Mouse (Mus musculus) left cerebral cortex, adult 18-20 months (tissue): ENCODE measurements around the gene Atxn1. TPM values are rescaled to one million over a fixed set of nuclear protein-coding genes. Genes with fewer than 3 reads are reported as not detected.

Experiments
- DNase-seq, 2 experiments: peaks; one replicate each; pipeline ENCODE4 v3.0.0; 2021 to 2022; ENCODE audit warnings: low spot score in 2 of 2, mixed read lengths in 1 of 2
- total RNA-seq, 2 experiments: library from RNA; stranded (reverse); gene quantifications; 2 replicates each; pipeline ENCODE4 v1.2.3; 2021

Gene Atxn1
- total RNA-seq, 2 experiments from 2014 or later: 167 to 176 TPM

DNA sequence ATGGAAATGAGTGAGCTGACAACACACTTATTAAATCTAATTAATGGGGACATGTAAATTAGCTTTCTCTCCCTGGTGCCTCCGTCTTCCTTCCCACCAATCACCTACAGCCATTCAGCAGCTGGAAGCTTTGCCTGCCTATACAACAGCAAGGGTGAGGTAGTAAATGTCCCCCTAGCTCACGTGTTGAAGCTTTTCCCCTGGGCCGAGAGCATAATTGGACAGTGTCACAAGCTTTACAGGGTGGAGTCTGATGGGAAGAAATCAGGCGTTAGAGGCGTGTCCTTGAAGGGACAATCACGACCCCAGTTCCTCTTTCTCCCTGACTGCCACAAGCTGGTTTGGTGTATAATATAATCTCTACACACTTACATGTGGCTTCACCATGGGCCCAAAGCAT lies 364.4 kb downstream of the Atxn1 start:
- no peak for DNase-seq

DNA sequence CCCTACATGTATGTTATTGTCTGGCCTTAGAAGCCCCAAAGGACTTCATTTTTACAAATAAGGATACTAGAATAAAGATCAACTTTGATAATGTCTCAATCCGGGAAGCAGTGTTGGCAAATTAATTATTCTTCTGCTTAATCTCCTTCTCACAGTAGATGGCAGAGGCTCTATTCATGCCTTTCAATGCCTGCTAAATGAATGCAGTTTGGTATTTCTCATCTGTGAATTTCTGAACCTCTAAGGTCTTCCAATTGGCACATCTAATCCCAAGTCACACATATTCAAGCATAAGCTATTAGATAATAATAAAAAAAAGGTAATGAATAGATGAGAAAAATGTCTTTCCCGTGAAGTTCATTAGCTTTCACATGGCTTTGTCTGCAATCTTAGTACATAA lies 365.0 kb downstream of the Atxn1 start:
- no peak for DNase-seq

DNA sequence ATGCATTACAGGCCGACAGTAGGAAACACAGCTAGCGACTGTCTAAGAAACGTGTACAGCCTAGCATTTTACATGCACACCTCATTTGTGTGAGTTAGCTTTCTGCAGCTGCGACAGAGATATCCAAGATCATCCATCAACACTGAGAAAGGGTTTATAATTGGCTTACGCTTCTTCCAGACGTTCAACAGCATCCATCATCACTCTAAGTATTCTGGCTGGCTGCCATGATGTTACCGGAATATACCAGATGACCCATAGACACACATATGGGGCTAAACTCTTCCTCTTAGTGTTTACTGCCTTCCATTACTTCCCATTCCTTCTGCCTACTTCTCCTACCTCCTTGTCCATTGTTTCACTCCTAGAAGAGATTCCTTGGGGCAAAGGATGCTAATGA lies 369.4 kb downstream of the Atxn1 start:
- DNase-seq: no peak

DNA sequence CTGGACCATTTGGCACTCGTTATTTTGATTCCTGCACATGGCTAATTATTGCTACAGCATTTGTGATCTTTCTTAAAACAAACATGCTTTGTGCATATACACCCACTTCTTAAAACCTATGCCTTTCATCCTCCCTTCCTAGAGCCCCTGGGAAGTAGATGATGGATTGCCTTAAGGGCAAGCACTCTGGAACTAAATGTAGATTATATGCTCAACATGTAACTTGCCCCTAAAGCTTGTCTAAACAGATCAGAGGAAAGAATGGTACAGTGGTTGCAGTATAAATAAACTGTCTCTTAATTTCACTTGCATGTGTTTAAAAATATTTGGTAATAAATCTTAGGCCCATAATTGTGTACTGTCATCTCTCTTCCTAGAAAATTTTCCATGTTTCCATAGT lies 370.9 kb downstream of the Atxn1 start:
- DNase-seq: no peak

DNA sequence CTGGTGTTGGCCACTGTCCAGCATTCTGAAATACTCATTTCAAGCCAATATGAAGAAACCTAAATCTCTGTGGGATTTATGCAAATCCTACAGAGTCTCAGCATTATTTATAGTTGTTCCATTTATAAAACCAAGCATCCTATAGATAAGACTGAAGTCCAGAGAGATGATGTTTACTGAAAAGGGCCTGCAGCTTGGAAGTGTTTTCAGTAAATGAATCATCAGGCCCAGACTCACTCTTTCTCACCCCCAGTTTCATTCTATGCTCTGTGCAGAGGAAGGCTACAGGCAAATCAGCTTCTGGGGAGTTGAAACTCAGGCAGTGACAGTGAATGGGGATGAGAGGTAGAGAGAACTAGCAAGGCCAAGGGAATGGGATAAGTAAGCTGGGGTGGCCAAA lies 373.9 kb downstream of the Atxn1 start:
- no peak for DNase-seq

DNA sequence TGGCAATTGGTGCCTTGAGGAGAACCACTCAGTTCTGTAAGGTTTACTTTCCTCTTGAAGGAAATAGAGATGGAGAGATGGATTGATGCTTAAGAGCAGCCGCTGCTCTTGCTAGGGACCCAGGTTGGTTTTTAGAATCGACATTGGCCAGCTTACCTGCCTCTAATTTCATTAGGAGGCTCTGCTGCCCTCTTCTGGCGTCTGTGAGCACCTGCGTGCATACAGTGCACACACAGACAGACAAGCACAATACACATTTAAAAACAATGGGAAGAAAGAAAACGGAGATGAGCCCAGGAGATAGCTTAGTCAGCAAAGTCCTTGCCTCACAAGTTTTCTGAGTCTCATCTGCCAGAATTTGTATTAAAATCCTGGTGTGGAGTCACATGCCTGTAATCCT lies 381.7 kb downstream of the Atxn1 start:
- no peak for DNase-seq

DNA sequence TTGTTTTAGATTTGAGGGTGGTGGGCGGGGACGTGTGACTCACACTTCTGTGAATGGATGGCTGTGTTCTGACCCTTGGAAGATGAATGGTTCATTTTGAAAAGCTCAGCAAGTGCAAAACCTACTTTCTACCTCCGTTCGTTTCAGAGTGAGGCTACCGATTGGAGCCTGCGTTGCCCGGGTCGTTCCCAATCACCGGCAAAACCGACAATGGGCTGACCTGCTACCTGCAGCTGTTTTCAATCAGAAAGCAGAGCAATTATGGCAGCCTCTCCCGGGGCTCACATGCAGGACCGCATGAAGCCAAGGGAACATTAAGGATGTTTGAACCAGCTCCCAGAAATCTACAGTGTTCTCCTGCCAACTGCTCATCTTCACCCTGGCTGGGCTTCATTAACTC lies 382.5 kb downstream of the Atxn1 start:
- no peak for DNase-seq

DNA sequence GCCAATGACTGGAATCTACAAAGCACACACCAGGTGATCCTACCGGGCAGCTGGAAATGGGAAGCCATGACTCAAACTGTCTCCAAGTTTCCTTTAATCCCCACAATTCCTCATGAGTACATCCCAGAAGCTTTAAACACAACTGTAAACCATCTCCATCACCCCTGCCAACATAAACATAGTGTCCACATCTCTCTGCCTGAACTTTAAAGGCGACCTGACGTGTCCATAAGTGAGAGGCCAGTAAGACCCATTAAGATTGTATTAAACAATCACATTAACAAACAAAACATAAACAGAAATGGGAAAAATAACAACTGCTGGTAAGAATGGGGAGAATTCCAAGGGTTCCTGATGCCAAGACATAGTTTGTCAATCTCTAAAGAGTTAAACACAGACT lies 385.1 kb downstream of the Atxn1 start:
- no peak for DNase-seq

DNA sequence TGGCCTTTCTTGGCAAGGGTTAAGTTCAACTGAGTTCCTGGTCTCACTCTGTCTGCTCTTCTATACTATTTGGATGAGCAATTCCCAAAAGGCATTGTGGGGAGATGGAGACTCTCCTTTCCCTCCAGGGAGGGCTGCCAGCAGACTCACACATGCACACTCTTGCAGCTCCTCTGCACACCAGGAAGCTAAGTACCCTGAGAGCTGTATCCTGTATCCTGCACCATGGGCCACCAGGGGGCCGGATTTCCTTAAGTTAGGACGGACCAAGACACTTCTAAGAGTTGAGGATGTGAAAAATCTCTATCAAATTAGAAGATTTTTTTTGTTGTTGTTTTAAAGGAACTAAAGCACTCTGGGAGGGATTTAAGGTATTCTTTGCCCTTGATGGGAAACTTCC lies 387.0 kb downstream of the Atxn1 start:
- no peak for DNase-seq

DNA sequence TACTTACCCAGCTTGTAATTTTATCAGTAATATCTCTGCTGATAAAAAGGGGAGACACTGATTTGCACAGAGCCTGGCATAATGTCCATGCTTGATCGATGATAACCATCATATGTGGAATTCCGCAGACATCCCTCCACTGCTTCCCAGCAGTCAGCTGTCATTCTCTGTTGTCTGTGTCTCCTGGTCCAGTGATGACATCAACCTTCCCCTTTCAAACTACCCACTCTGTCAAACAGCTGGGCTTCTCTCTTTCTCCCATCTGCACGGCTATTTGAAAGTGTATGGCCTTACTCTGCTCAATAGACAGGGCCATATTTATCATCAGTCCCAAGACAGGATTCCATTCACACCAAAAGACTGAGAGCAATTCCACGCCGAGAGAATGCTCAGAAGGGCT lies 387.4 kb downstream of the Atxn1 start:
- no peak for DNase-seq

DNA sequence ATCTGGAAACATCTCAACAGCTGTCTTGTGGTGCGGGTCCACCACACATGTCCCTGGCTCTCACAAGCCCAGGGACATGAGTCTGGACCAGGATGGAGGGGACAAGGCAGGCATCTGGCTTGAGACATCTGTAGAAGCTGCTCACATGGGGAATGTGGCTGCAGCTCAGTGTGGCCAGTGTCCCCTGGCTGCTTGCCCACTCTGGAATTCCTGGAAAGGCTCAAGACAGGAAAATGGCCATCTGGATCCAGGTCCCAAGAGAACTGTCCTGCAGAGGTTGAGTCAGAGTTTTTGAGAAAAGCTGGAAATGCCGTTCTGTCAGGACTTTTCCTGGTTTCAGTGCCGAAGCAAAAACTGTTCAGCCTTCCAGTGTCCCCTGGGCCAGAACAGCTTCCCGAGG lies 388.6 kb downstream of the Atxn1 start:
- DNase-seq: no peak

DNA sequence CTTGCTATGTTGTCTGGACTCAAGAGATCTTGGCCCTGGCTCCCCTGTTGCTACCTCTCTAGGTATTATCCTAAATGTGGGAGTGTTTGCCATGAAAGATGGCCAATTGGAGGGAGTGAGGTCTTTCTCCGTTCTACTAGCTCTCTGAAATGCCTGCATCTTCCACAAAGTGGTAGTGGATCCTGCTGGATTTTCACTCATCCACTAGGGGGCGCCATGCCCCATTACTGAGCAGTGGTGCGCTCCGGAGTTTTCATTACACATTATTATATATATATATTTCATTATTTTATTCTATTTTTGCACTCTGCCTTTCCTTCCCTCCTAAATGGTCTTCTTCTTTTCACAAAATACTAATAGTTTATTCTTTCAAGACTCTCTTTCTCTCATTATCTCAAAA lies 392.0 kb downstream of the Atxn1 start:
- peak; percentile 70 to 78 for DNase-seq

DNA sequence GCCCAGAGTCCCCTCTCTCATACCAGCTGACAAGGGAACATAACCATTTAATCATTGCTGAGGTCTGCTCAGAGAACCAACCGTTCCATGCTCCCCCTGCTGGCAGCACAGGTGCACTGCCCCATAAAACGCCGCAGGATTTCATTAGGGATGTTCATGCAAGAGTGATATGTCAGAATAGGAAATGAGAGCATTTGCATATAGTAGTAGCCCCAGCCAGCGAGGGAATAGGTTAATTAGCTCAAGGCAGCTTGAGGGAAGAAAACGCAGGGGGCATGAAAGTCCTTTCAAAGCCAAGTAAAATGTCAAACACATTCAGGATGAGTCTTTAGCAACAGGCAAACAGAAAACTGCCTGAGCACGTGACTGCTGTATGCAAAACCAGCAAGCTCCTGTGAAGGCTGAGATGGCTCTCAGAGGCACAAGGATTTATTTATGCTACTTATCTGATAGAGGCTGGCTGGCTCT lies 393.0 kb downstream of the Atxn1 start:
- DNase-seq: peak; percentile 83 to 86

DNA sequence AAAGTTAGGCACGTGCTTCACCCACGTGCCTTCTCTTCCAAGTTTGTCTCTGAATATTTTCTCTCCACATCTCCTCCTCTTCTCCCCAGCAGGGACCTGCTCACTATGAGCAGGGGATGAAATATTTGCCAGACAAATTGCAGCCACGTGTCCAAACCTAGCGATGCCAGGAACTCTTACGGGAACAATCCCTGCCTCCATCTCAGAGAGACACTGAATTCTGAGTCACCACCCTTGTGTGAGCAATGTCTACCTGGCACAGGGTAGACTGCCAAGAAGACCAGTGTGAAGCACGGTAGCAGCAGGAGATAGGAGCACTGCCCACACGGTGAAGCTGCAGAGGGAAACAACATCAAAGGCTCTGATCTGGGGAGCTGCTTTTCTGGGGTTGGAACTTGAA lies 394.9 kb downstream of the Atxn1 start:
- DNase-seq: peak; percentile 51 to 52

DNA sequence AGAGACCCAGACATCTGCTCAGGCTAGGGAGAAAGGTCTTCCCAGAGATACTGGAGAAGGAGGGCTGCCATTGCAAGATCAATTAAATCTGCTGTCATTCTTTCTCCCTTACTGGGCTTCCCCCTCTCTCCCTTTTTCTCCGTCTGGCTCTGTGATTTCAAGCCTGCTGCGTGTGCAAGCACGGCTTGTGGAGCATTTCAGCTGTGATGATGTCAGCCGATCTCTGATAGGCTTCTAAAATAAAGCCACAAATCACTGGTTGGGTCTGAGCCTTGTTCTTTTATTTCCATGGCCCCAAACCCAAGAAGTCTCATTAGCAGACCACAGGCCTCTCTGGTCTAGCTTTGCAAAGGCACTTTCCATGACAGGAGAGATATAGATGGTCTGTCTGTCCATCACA lies 399.9 kb downstream of the Atxn1 start:
- no peak for DNase-seq

DNA sequence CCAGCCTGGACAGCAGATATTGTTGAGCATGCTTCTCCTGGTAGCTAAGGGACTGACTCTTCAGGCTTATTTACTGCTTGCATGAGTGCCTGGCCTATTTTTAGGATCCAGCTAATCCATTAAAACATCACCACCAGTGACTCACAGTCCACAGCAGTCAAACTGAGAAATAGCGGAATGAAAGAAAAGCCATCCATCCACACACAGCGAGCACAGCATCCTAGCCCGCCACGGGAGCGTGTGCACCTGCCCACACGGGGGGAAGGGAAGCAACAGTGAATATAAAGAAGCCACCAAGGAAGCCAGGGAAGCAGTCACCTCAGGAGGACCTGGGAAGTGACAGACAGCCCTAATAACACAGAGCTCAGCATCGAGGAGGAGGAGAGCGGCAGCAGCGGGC lies 402.8 kb downstream of the Atxn1 start:
- no peak for DNase-seq

DNA sequence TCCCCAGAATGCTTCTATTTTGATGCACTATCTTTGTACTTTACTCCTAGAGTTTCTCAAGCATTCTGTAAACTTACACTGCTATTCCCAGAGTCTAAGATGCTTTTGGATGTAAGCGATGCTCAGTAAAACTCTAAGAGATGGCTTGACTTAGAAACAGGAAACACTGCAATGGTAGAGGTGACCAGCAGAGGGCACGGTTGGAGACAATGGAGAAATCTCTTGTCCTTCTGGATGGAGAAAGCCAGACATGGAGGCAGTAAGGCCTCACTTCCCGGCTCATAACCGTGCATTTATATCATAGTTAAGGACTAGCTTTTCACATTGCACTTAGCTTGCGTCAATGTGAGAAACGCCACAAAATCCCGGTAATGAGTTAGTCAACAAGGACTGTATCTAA lies 404.3 kb downstream of the Atxn1 start:
- DNase-seq: no peak

DNA sequence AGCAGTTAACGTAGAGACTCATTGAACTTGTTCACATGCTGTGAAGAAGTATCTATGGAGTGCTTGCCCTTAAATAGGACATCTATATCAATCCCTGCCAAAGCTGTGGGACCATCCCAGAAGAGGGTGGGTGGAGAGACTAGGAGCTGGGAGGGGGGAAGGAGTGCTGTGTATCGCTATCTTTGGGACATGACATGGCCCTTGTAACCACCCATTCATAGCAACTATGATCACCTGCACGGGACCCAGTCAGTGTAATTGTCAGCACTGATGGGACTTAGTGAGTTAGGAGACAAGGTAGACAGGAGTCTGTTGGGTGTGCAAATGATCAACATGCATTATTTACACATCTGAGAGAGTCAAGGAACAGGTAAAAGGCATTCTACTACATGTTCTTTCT lies 405.6 kb downstream of the Atxn1 start:
- DNase-seq: no peak

DNA sequence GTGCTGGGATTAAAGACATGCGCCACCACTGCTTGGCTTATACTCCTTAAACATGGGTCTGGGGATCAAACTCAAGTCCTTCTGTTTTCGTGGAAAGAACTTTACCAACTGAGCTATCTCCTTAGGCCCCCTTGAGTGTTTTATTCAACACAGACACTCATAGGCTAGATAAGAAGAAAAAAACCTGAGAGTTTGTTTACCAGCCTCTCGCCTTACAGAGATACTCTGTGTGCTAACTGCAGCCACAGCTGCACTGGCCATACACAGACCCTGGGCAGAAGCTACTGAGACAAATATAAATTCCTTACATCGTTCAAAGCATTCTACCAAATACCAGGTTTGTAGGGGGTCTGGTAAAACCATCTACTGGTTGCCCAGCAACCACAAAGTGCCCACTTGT lies 406.4 kb downstream of the Atxn1 start:
- no peak for DNase-seq

DNA sequence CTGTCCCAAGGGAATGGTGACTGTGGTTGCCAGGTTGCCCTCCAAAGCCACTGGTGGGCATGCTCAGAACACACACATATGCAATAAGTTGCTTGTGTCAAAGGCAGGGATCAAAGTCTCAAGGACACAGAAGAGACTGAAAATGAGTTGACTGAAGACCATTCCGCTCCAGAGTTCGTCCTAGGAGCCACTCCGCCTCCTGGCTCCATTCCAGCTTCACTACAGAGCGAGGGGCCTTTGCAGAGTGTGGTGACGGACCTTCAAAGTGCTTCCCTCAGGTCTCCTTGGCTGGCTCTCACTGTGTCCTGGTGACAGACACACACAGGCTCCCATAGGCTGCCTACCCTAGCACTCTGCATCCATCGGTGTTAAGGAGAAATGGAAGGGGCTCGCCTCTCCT lies 411.1 kb downstream of the Atxn1 start:
- no peak for DNase-seq

DNA sequence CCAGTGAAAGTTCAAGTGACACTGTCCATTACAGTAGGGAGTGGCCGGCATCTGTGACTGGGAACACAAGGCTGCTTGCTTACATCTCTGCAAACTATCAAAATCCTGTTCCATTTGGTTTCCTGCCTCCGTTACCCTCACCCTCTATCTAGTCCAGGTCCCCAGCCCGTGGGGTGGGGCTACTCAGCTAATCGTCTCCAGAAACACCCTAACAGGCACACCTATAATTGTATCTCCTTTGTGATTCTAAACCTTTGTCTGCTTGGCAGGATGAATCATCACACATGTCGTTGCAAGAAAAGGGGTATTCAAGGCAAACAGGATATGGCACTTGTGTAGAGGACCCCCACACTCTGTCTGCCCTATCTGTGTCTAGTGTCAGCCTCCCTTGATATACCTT lies 417.3 kb downstream of the Atxn1 start:
- DNase-seq: no peak

DNA sequence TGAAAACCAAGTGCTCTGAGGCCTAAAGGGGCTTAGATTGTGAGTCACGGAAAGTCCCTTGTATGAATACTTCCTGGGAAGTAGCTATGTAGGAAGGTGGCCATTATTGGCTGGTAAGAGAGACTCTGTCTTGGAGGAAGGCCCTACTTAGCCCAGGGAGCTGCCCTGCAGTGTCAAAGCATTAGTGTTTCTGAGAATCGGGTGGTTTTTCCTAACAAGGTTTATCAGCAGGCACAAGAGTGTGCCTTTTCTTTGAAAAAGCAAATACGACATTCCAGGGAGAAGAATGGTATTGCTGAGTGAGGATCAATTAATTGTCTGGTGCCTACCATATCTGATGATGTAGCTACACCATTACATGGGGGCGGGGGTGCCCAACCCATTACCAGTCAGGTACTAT lies 417.9 kb downstream of the Atxn1 start:
- DNase-seq: no peak

DNA sequence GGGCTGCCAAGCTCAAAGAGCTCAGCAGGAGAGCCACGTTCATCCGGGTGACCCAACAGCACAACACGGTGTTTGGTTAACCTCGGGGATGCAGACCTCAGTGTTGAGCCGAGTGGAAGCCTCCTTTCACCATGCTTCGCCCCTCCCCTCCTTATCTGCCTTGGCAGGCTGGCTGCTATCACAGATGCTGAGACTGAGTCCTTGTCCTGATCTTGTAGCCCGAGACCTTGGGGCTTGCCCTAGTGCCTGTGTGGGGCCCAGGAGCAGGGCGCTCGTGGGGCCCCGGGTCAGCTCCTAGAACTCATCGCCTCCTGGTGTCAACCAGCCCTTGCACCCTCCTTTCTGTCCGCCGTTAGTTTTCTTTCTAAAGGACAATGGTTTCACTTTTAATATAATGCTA lies 418.8 kb downstream of the Atxn1 start:
- DNase-seq: no peak

DNA sequence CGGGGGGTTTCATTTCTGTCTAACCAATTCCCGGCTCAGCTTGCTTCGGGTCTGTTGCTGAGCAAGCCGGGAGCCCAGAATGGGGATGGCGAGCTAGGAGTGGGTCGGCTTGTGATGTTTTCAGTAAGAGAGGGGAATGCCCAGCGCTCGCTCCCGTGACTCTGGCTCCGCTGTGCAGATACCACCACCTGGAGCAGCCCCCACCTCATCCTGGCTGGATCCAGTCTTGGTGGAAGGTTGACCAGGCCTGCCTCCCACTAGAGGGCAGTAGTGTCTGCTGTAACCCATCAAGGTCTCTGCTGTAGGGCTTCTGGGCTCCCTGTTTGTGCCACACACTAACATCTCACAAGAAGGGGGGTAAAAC lies 425.6 kb downstream of the Atxn1 start:
- peak; percentile 80 to 86 for DNase-seq
